Mouse (Mus musculus) liver, embryonic 14 days (tissue): Measurements from ENCODE around the gene Nr4a1. TPM values are rescaled to one million over a fixed set of nuclear protein-coding genes. Genes with fewer than 3 reads are reported as not detected.

Source experiments
- polyA plus RNA-seq: library from polyadenylated mRNA; depleted of rRNA; stranded (reverse); fragments of >200 nt; gene quantifications from 2 replicates; pipeline ENCODE4 v1.2.3, GENCODE M21; 2012; rRNA removed

The Nr4a1 gene
- polyA plus RNA-seq, result 0.34 and 0.45 TPM in 2 replicates

GRCm38 (mm10) chr15:101253886-101254795 is at the start of gene Nr4a1:
Gene Nr4a1, plus strand, starts transcription at chr15:101254269.

GRCm38 (mm10) chr15:101224006-101224906 is 29.8 kb upstream of the Nr4a1 start, which contains the start of gene Grasp:
Gene Grasp, plus strand, starts transcription at chr15:101224188.

GRCm38 (mm10) chr15:101283911-101284750 is 30.1 kb downstream of the Nr4a1 start, which contains the start of gene Atg101:
Gene Atg101, plus strand, starts transcription at chr15:101284272.

GRCm38 (mm10) chr15:101293025-101293621 is 39.1 kb downstream of the Nr4a1 start, which contains the start of gene 6030408B16Rik:
Gene 6030408B16Rik, plus strand, starts transcription at chr15:101293212.

Other genes with a start within 250 kb of the Nr4a1 start
- not detected in 2 replicates for gene Gm47841, start 206.9 kb upstream of the Nr4a1 start, polyA plus RNA-seq
- 1.0 and 1.2 TPM in 2 replicates for gene Fignl2, start 175.7 kb upstream of the Nr4a1 start, polyA plus RNA-seq
- gene Ankrd33, start 138.5 kb upstream of the Nr4a1 start, polyA plus RNA-seq, result not detected in 2 replicates
- 1.1 and 1.4 TPM in 2 replicates for gene Acvrl1, start 125.7 kb upstream of the Nr4a1 start, polyA plus RNA-seq
- 3.1 and 3.4 TPM in 2 replicates for gene Acvr1b, start 80.2 kb upstream of the Nr4a1 start, polyA plus RNA-seq
- gene Grasp, start 30.1 kb upstream of the Nr4a1 start, polyA plus RNA-seq, result 0.46 and 0.78 TPM in 2 replicates
- 18.2 and 18.4 TPM in 2 replicates for gene Atg101, start 30.0 kb downstream of the Nr4a1 start, polyA plus RNA-seq
- gene 6030408B16Rik, start 38.9 kb downstream of the Nr4a1 start, polyA plus RNA-seq, result 0.10 and 0.14 TPM in 2 replicates
- 0.12 and 0.15 TPM in 2 replicates for gene Krt80, start 115.9 kb downstream of the Nr4a1 start, polyA plus RNA-seq
- gene Krt7, start 156.8 kb downstream of the Nr4a1 start, polyA plus RNA-seq, result 0.97 and 1.1 TPM in 2 replicates
- not detected in 2 replicates for gene Krt87, start 184.5 kb downstream of the Nr4a1 start, polyA plus RNA-seq
- not detected in 2 replicates for gene Krt88, start 193.5 kb downstream of the Nr4a1 start, polyA plus RNA-seq
- not detected in 2 replicates for gene Krt81, start 209.5 kb downstream of the Nr4a1 start, polyA plus RNA-seq
- gene Krt86, start 219.2 kb downstream of the Nr4a1 start, polyA plus RNA-seq, result not detected in 2 replicates
- 0.03 TPM in 1 of 2 replicates, not detected in the other for gene Krt83, start 237.2 kb downstream of the Nr4a1 start, polyA plus RNA-seq